Mouse (Mus musculus) urinary bladder, postnatal 25 days (tissue): ENCODE results near the gene Sox21.

Experiments used
- DNase-seq: peaks from one replicate; pipeline ENCODE4 v3.0.0; 2022; ENCODE audit warnings: low spot score

Sox21 gene

GRCm38 (mm10) chr14:118225061-118225743 is 11.6 kb downstream of the Sox21 start:
- no peak for DNase-seq

GRCm38 (mm10) chr14:118220885-118221284 is 15.9 kb downstream of the Sox21 start:
- no peak for DNase-seq

DNA sequence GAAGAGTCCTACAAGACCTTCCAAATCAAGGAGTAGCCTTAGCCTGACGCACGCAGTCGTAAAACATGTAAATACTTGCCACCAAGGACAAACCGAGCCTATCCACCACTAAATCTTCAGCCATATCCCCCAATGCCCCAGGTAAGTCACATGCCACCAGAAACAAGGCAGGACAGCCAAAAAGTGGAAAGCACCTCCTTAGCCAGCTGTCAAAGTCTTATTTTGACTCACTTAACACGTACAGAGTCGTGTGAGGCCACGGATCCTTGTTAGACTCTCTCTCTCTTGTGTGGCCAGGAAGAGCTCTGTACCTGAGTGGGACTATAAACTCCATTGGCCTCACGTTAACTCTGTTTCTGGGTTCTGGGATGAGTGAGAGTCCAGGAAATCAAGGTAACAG is 20.0 kb downstream of the Sox21 start:
- DNase-seq: no peak

- DNase-seq: no peak
Measured at GRCm38 (mm10) chr14:118212188-118212804, 24.5 kb downstream of the Sox21 start.

- peak; percentile 20 for DNase-seq
Measured at GRCm38 (mm10) chr14:118209642-118210041, 27.2 kb downstream of the Sox21 start.

DNA sequence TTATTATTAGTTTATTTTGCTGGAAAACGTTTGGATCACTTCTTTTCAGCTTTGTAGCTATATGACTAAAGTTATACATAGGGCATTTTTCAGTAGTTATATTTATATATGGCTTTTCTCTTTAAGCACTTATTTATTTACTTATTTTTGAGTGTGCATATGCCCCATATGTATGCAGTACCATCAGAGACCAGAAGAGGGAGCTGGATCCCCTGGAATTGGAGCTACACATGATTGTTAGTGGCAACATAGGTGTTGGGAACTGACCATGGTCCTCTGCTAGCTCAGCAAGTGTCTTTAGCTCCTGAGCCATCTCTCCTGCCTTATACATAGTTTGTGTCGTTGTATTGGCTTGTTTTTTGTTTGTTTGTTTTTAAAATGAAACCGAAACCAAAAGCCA is 29.5 kb downstream of the Sox21 start:
- DNase-seq: no peak

DNA sequence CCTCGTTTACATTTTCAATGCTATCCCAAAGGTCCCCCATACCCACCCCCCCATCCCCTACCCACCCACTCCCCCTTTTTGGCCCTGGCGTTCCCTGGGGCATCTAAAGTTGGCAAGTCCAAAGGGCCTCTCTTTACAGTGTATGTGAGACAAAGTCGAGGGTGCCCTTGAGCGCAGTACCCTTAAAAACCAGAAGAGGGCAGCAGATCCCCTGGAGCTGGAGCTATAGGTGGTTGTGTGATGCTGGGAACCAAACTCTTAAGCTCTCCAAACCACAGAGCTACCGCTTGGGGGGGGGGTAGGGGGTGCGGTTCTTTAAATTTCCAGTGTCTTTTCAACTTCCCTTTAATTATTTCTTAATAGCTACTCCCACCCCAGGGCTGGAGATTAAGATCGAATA is 33.8 kb downstream of the Sox21 start:
- DNase-seq: no peak

DNA sequence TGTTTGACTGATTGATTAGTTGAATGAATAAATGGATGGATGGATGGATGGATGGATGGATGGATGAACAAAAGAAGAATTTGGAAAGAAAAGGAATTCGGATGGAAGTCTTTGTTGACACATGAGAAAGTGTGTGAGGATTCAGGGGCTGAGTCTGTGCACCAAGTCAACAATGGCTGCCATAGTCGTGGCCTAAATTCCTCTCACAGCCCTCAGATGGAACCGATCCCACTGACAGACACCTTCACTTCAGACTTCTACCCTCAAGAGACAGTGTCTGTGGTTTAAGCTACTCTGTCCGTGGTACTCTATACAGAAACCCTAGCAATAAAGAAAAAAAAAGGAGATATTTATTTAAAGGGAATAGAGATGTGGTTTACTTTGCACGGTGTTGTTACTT is 34.8 kb downstream of the Sox21 start:
- no peak for DNase-seq

DNA sequence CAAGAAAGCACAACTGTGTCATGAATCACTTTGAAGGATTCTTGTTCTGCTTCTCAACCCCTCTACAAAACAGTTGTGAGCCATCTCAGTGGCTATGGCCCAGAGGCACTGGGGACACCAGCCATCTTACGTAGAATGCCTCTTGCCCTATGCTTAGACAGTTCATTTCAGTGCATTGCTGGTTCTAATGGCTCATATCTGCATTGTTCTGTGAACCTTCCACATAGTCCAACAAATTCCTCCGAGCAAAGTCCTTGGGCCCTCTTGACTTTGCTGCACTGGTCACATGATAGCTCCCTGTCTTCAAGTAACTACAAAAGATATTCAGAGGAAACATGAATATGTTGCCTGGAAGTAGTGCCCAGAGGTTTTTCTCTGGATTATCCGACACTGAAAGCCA is 36.1 kb downstream of the Sox21 start:
- no peak for DNase-seq

- no peak for DNase-seq
Measured at GRCm38 (mm10) chr14:118197063-118197462, 39.8 kb downstream of the Sox21 start.

DNA sequence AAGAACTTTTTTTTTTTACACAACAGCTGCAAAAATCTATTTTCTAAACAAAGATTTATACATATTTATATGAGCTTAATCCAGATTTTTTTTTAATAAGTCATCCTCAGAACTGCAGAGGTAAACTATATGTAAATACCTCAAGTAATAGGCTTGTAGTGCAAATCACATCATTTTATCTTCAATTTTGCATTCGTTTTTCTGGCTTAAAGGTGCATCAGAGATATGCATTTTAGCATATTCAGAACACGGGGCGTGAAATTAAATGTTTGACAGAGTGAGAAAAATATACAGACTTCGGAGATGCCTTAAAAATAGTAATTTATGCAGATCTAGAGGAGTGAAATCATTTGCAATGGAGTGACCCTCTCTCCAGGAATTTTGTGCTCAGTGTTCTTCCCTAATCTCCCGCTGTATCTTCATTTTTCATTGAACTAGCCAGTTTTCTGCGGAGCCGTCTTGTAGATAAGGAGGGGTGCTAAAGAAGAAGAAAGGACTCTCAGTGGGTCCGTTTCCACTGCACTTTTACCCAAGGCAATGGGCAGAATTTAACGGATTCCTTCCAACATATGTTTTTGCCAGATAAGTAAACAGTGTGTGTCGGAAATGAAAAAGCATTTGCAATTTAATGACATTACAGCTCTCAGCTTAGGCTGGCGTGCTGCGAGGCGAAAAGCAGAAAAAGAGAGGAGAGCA is 42.5 kb downstream of the Sox21 start:
- no peak for DNase-seq

GRCm38 (mm10) chr14:118193663-118194062 is 43.2 kb downstream of the Sox21 start:
- no peak for DNase-seq

GRCm38 (mm10) chr14:118193001-118193628 is 43.7 kb downstream of the Sox21 start:
- no peak for DNase-seq

DNA sequence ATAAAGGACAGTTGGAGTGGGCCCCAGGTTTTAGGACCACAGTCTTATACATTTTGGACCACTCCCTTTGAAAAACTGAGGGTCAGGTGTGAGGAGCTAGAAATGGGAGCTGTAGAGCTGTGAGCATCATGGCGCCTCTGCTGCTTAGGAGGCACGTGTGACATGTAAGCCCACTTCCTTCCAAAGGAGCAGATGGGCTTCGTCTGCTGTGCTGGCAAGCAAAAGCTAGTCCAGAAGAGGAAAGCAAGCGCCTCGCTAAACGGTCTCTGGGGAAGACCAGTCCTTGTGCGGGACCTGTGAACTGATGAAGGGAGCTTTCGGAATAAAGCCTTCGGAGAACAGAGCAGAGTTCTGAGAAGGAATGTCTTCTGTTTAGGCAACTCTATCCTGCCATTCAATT is 45.4 kb downstream of the Sox21 start:
- DNase-seq: no peak
